Mouse (Mus musculus) ovary, postnatal 14 days (tissue): ENCODE results near the gene Gm20696.

Source experiments
- DNase-seq: peaks from one replicate; pipeline ENCODE4 v3.0.0; 2022; ENCODE audit warnings: low spot score

The Gm20696 gene

DNA sequence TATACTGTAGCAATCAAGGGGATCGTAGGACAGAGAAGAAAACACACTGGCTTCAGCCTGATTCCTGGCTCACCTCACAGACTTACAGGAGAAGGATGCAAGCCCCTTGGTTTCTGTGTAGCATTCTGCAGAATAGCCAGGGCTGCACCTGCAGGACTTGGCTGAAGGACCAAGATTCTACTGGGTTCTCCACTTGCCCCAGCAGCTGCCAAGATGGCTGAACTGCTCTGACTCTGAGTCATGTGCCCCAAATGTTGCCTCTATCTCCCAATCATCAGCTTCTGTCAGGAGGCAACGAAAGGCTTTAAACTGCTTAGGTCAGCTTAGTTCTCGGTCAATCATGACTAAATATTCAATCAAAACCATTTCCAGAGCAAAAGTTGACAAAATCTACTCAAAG is 42.1 kb downstream of the Gm20696 start:
- no peak for DNase-seq

DNA sequence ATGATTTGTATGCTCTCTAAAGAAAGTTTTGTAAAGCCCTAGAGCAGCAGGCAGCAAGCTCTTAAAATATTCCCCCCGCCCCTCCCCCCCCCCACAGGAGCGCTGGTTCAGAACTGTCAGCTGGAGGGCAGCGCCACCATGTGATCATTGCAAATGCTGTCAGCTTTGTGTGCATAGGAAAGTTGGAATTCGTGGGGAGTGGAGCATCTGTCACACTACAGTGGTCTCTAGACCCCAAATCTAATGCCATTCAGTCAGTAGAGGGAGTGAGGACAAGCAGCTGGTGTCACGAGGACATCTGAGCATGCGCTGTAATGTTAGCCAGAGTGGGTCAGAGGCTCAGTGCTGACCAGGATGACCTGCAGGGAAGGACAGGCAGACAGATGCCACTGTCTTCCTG is 43.0 kb downstream of the Gm20696 start:
- DNase-seq: no peak

DNA sequence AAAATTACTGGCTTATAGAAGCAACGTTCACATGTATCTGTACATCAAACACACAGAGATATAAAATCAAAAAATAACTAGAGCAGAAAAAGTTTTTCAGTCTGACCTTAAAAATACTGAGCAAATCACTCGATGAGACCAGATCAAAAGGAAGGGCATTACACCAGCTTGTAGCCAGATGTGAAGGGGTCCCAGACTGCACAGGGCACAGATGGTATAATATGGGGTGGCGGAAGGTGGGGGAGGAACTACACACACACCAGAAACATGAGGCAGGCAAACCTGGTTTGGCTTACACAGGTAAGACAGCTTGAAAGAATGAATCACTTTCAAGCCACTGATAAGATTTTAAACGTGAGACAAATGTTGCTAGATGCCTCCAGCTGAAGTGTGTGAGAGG is 45.4 kb downstream of the Gm20696 start:
- no peak for DNase-seq

DNA sequence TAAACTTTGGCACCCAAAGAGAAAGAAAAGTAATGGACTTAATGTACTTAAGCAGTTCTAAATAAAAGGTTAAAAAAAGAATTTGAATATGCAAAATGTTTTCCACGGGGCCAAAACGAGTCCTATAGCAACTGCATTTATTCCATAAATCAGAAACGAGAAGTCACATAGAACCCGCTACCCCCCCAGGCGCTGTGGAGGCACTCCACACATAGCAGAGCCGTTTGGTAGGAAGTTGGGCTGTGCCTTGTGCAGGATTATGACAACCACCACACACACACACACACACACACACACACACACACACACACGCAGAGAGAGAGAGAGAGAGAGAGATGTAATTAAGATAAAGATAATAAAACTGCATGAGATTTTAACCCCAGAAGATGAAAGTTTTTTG is 46.1 kb downstream of the Gm20696 start:
- DNase-seq: no peak

DNA sequence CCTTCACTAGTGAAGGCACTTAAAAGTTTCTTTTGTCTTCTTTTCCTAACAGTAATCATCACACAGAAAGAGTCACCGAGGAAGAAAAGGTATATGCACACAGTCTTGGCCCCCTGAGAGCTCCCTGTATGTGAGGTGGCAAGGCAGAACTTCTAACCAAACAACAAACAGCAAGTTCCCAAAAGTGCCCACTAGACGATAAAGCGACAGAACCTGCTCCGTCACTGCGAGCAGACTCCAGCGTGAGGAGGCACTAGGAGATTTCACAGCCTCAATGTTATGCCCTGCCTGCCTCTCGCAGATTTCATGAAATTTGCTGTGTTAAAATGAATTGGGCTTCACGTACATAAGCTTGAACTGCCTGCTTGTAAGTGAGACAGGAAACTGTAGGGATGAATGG is 46.6 kb downstream of the Gm20696 start:
- no peak for DNase-seq

DNA sequence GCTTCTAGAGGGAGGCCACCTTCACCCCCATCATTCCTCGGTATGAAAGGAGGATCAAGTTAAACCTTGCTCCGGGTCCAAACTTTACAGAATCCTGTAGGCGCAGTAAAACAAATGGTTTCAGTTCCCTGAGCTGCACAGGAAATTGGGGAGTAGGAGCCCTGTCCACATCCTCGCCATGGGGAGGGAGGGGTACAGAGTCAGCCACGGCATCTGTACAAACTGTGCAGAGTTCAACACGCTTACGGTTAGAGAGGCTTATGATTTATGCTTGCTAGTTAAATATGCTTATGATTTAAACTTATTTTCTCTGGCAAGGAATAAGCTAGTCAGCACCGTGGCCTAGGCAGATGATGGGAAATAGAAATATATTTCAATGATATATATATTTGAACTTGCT is 47.1 kb downstream of the Gm20696 start:
- no peak for DNase-seq

DNA sequence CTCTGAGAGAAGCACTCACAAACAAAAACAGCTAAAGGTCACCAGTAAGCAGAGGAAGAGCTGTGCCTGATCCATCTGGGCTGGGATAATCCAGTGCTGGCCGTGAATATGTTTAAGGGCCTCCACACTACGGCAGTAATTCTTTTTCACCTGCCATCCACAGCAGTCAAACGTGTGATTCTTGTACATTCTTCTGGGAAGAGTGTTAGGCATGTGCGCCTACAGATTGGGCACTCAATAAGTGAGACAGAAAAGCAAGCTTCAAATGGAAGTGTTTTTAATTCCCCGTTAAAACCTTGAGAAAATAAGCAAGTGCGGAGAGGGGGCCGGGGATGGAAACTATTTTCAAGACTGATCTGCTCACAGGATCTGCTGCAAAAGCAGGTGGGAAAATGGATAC is 48.7 kb downstream of the Gm20696 start:
- DNase-seq: no peak

DNA sequence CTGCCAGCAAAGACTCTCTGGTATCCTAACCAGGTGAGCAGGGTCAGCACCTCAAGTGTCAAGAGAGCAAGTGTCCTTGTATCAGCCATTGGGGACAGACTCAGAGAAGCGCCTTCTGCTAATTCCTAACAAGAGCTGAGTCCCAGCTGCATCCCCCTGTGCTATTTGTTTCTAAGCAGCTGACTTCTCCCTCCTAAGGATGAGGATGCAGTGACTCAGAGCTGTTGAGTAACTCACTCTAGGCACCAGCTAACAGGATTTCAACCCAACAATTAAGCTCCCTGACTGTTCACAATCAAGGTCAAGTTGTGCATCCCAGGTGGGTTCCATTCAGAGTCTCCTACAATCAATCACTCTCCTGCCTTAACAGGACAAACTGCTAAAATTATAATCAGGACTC is 49.2 kb downstream of the Gm20696 start:
- no peak for DNase-seq

DNA sequence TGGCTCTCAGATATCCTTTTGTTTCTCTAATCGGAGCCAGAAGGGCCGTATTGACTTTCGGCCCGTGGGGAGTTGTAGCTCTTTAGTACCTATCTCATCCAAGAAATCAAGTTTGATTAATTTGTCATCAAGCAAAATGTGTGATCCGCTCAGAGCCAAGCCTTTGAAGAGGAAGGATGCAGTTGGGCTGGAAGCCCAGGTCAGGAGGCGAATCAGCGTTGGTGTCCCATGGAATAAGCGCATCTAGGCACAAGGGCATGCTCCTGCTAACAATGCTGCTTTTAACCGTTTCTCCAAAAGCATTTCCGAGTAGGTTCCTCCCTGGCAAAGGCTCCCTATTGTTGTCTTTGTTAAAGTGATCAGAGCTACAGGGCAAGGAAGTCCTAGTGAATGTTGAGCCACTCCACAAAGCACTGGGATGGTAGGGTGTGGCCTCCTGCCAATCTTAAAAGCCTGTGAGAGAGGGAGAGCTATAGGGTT is 51.3 kb downstream of the Gm20696 start:
- no peak for DNase-seq

DNA sequence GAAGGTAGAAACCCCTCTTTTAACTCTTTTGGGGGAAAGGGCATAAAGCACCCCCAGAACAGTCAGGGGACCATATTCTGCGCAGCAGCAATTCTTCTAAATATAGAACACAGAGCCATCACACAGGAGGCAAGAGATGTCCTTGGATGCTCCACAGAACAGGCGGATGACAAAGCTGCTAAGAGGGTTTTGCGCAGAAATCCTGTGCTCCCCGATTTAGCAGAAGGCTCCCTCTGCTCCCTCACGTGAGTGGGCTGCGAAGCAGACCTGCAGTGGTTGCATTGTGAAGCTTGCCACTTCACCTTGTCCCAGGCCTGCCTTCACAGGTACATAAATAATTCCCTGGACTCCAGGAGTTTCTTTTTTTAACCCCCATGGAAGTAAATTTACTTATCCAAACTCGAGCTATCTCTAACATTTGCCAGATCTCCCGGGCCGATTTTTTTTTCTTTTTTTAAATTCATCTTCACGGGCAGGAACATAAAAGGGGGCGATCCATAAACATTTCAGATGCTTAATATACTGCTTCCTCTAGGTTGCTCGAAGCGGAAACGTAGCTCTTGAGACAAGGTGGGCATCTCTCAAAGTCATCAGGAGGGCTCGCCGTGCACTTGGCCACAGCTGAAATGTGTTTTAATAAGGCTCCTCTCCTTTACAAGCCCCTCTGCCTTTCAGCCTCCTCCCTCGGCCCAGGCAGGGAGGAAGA is 51.9 kb downstream of the Gm20696 start:
- DNase-seq: no peak

DNA sequence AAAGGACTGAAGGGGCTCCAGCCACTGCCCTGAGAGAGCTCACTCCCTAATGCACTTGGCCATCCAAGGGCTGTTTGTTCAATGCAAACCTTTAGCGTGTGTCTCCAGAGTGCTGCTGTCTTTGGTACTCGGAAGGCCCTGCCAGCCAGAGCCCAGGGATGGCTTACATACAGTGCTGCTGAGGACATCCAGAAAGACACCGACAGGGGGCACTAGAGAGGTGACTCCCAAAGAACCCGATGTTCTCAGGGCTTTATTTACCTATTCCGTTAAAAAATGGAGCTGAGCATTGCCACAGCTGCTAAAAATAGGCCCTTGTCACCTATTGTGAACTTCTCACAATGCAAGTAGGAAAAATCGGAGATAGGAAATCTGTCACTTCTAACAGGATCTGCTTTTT is 54.7 kb downstream of the Gm20696 start:
- DNase-seq: no peak

DNA sequence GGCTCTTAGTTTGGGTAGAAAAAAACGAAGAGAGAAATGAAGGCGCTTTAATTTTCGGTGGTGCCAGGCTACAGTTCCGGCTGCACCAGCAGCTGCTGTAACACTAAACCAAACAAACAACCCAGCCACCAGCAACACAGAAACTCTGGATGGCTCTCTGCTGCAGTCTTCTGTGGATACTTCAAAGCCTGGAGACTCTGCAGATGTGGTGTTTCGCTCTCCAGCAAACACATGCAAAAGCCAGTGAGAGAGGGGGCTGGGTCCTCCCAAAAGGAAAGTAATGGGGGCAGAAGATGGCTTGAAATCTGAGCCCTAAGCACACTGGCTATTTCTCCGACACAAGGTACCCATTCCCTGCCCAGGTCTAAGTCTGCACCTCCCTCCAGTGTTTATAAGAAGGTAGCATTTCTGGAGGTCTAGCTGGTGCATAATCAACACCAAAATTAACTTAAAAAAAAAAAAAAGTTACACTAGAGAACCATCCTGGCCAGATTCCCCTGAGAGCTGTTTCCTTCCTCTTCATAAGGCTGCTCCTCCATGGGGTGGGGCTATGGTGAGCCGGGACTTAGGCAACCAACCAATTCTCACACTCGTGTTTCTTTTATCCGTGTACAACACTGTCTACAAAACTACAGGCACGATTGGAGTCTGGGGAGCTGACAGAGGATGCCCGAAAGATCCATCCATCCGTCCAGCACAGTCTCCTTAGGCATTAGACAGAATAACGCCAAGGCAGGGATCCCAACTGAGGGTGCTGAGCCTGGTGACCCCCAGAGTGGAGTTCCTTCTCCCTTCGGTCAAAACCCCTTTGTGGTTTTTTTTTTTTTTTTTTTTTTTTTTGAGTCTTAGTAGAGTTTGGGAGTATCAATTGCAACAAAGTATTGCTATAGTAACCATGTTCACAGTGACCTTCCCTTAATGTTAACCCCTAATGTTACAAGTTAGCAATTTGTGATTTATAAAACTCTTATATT is 55.9 kb downstream of the Gm20696 start:
- DNase-seq: no peak

DNA sequence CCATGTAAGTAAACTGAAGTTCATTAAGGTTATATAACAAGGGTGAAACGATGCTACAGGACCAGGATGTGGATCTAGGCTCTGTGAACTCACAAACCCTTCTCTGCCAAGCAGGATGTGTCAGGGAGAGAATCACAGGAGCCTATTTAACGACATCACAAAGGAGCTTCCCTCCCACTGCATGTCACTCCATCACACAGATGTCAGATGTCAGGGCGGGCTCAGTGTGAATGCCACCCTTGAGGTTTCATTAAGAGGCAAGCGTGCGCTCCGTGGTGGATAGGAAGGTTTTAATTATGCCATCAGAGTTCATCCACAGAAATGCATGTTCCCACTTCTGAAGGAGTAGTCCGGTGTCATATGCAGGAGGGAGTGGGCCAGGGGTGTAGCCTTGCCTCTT is 60.5 kb downstream of the Gm20696 start:
- no peak for DNase-seq

DNA sequence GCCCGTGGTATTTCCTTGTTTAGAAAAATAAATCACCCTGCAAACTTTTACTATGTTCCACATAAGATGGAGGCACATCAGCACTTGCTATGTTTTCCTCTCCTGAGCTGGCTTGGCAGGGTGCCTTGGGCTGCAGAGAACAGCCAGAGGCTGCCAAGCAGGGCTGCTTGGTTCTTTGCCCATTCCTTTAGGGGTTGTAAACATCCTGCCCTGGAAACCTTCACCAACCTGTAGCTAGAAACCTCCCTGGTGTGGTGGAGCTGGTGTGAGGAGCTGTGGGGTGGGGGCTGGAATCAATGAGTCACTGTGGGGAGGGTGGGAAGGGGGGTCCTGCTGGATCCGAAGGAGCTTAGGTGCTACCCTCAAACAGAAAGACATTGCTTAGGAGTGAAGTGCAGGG is 61.8 kb downstream of the Gm20696 start:
- no peak for DNase-seq

DNA sequence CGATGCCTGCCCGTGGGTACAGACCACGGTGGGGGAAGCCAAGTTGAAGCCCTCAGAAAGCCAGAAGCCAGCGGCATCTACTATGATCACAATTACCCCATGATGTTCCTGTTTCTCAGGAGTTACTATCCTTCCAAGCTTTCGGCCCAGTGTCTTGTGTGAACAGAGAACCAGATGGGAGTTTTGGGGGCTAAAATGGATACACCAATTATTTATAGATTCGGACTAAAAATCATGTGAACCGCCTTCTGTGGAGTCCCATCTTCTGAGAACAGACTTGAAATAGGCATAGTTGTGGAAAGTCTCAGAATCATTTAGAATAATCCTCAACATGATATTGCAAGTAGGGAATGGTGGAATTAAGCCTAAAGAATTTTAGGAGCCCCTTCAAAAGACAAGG is 64.2 kb downstream of the Gm20696 start:
- no peak for DNase-seq

DNA sequence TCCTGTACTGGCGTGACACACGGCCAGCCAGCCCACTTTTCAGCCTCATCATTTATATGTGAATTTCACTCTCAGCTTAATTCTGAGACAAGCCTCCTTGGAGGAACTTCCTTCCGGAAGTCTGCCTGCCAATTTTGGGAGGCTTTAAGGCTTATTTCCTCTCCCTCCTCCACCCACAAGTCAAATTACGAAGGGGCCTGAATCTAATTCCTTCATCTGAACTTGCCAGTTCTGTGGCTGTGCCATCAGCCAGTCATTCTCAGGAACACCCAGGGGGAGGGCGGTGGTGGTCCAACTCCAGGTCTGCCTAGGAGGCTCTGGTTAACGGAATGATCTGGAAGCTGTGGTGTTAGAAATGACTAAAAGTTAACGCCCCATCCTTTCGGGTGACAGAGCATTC is 65.7 kb downstream of the Gm20696 start:
- DNase-seq: no peak

DNA sequence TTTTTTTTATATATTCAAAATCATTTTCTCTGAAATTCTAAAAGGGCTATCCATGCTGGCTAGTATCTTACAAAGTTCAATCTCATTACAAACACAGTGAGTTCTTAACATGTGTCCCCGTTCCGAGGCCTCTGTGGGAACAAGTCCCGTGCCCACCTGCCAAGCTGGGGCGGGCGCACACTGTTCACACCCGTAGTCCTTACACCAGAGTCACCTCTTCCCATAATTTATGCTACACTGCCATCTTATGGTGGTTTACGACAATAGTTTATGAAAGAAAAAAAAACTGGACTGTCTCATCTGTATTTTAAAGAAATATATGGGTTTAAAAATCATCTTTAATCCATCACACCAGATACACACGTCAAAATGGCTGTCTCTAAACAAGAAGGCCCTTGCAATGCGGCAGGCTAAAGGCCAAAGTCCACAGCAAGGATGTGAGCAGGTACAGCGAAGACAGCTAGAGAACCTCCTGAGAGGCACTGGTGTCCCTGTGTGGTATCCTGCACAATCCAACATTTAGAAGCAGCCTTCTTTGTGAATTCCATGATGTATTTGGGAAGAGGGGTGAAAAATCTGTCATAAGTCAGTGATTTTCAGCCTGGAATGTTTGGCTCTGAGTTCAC is 66.3 kb downstream of the Gm20696 start:
- no peak for DNase-seq

DNA sequence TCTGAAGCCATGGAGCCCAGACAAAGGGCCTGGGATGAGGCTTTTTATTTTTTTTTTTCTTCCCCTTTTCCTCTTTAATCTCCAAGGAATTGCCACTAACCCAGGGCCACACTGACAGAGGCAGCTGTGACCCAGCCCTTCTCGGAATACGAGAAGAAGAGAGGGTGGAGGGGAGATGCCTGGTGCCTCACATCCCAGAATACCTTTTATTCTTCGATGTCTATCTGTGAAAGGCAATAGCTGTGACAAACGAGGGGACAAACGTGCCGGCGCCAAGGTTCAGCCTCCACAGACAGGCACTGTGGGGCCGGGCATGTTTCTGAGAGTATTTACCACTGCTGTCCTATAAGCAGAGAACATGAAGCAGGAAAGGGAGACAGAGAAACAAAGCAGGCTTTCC is 66.9 kb downstream of the Gm20696 start:
- no peak for DNase-seq

DNA sequence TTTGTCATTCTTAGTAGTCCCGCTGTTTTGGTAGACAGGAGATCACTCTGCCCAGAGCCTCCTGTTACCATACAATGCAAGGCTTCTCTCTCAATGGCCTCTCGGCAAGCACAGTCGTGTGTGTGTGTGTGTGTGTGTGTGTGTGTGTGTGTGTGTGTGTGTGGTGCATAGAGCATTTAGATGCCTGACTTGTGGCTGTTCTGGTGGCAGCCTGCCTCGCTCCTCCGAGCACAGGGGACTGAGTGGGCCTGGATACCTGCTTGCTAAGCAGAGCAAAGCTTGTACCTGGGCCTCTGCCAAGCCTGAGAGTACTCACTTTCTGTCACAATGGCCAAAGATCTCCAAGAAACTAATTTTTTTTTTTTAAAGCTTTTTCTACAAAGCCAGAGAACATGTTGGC is 67.4 kb downstream of the Gm20696 start:
- DNase-seq: no peak

DNA sequence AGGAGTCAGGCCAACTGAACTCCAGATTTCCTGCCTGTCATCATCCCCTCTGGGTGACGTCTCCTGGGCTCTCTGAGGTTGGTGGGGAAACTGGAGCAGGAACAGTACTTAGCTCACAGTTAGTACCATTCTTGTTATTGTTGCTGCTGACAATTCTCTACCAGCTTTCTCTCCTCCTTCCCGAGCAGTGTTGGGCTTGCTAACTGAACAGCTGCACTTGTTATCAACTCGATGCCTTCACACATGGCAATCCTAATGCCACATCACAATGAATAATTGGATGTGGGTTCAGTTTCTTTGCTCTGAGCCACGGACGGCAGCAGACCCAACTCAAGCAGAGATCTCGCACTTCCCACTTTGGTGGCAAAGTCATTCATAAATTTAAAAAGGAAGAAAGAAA is 89.6 kb downstream of the Gm20696 start:
- no peak for DNase-seq

DNA sequence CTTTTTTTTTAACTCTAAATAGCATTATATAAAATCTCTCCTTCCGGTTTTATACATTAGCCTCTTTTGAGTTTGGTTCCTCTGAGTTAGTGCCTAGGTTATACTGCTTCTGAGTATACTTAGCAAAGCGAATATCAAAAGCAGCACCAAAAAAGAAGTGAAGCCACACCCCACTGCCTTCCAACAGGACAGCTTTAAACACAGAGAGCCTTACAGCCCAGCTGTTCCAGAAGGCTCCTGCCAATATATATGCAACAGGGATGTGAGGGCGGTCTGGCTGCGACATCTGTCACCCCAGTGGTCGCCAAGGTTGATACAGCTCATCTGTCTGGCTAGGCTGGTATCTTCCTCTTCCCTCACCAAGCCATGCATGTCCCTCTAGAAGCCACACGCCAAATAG is 91.0 kb downstream of the Gm20696 start:
- DNase-seq: no peak

DNA sequence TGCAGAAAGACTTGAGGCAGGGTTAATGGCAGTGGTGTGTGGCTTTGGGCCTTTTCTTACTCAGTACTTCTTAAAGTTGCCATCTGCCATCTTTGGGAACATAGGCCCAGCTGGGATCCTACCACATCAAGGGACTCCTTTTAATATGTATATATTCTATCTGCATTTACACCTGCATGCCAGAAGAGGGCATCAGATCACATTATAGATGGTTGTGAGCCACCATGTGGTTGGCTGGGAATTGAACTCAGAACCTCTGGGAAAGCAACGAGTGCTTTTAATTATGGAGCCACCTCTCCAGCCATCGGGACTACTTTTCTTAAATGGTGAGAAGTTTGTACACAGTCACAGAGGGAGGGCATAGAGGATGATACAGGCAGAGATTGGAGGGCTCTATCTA is 93.3 kb downstream of the Gm20696 start:
- DNase-seq: no peak

DNA sequence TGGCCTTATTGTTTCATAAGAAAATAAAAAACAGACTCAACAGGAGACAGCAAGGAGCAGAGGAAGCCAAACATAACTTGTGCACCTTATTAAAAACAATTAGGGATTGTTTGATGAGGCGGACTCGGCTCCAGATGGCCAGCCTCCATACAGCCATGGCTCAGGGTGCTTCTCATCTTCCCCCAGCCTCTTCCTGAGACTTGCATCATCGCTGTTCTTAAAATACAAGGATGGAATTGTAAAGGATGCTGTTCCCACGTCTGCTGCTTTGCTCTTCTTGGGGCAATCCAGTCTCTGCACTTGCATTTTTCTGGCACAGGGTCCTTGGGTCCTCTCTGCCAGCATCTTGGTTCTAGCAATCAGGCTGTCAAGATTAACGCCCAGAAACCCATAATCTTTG is 94.5 kb downstream of the Gm20696 start:
- no peak for DNase-seq
